Mouse (Mus musculus): ENCODE data around the gene Syngr2.
"Not testable (repeated sequence)": the region's sequence is repeated elsewhere in the genome, so short reads cannot be mapped to it uniquely, and the experiment has no call there.

Syngr2 gene

GRCm38 (mm10) chr11:117833509-117833908 is 24.0 kb downstream of the Syngr2 start:
- DNase-seq (ENCODE audit: low read depth, low spot score), result not testable (repeated sequence)

GRCm38 (mm10) chr11:117834086-117834485 is 24.6 kb downstream of the Syngr2 start:
- DNase-seq (ENCODE audit: low read depth, low spot score), result no peak

GRCm38 (mm10) chr11:117836306-117836705 is 26.8 kb downstream of the Syngr2 start:
- DNase-seq (ENCODE audit: low read depth, low spot score), result peak; percentile 50

- no peak for DNase-seq (ENCODE audit: low read depth, low spot score)
These were observed 29.1 kb downstream of the Syngr2 start for GRCm38 (mm10) chr11:117838572-117838971.

GRCm38 (mm10) chr11:117839021-117839420 is 29.6 kb downstream of the Syngr2 start:
- no peak for DNase-seq (ENCODE audit: low read depth, low spot score)

- DNase-seq (ENCODE audit: low read depth, low spot score), result no peak
These were observed 31.4 kb downstream of the Syngr2 start for GRCm38 (mm10) chr11:117840910-117841309.

GRCm38 (mm10) chr11:117843434-117843833 is 34.0 kb downstream of the Syngr2 start:
- no peak for DNase-seq (ENCODE audit: low read depth, low spot score)

GRCm38 (mm10) chr11:117844997-117845396 is 35.5 kb downstream of the Syngr2 start:
- no peak for DNase-seq (ENCODE audit: low read depth, low spot score)

- no peak for DNase-seq (ENCODE audit: low read depth, low spot score)
These were observed 36.2 kb downstream of the Syngr2 start for GRCm38 (mm10) chr11:117845651-117846050.

GRCm38 (mm10) chr11:117846640-117847039 is 37.2 kb downstream of the Syngr2 start:
- DNase-seq (ENCODE audit: low read depth, low spot score), result no peak

- DNase-seq (ENCODE audit: low read depth, low spot score), result no peak
These were observed 38.2 kb downstream of the Syngr2 start for GRCm38 (mm10) chr11:117847593-117848215.

GRCm38 (mm10) chr11:117848271-117848984 is 39.0 kb downstream of the Syngr2 start:
- DNase-seq (ENCODE audit: low read depth, low spot score), result no peak

GRCm38 (mm10) chr11:117848985-117849671 is 39.7 kb downstream of the Syngr2 start, which contains the start of gene Birc5:
Gene Birc5, plus strand, starts transcription at chr11:117849251.
- DNase-seq (ENCODE audit: low read depth, low spot score), result peak; percentile 97

- DNase-seq (ENCODE audit: low read depth, low spot score), result no peak
These were observed 43.4 kb downstream of the Syngr2 start for GRCm38 (mm10) chr11:117852875-117853274.

GRCm38 (mm10) chr11:117854241-117854640 is 44.8 kb downstream of the Syngr2 start:
- no peak for DNase-seq (ENCODE audit: low read depth, low spot score)

- DNase-seq (ENCODE audit: low read depth, low spot score), result no peak
These were observed 45.9 kb downstream of the Syngr2 start for GRCm38 (mm10) chr11:117855360-117855759.

- DNase-seq (ENCODE audit: low read depth, low spot score), result no peak
These were observed 46.5 kb downstream of the Syngr2 start for GRCm38 (mm10) chr11:117855975-117856374.

- no peak for DNase-seq (ENCODE audit: low read depth, low spot score)
These were observed 48.0 kb downstream of the Syngr2 start for GRCm38 (mm10) chr11:117857462-117857861.

- DNase-seq (ENCODE audit: low read depth, low spot score), result no peak
These were observed 48.9 kb downstream of the Syngr2 start for GRCm38 (mm10) chr11:117858392-117858791.

- no peak for DNase-seq (ENCODE audit: low read depth, low spot score)
These were observed 51.1 kb downstream of the Syngr2 start, which contains the start of gene Tmem235 for GRCm38 (mm10) chr11:117860601-117861000. Gene Tmem235, plus strand, starts transcription at chr11:117860752.

- DNase-seq (ENCODE audit: low read depth, low spot score), result no peak
These were observed 53.8 kb downstream of the Syngr2 start for GRCm38 (mm10) chr11:117863174-117863856.
